Mouse (Mus musculus) adrenal gland, adult 8-10 months (tissue): ENCODE data around the gene Acbd6. TPM values are rescaled to one million over a fixed set of nuclear protein-coding genes. Genes with fewer than 3 reads are reported as not detected.

Experiments
- DNase-seq: peaks from one replicate; pipeline ENCODE4 v3.0.0; 2022
- total RNA-seq, 4 experiments: library from RNA; stranded (reverse); gene quantifications; 2 replicates each; pipeline ENCODE4 v1.2.4; 2022

Acbd6 gene
- 10 to 100 TPM; 63.0 to 79.8 (median 64.5) TPM for total RNA-seq

DNA sequence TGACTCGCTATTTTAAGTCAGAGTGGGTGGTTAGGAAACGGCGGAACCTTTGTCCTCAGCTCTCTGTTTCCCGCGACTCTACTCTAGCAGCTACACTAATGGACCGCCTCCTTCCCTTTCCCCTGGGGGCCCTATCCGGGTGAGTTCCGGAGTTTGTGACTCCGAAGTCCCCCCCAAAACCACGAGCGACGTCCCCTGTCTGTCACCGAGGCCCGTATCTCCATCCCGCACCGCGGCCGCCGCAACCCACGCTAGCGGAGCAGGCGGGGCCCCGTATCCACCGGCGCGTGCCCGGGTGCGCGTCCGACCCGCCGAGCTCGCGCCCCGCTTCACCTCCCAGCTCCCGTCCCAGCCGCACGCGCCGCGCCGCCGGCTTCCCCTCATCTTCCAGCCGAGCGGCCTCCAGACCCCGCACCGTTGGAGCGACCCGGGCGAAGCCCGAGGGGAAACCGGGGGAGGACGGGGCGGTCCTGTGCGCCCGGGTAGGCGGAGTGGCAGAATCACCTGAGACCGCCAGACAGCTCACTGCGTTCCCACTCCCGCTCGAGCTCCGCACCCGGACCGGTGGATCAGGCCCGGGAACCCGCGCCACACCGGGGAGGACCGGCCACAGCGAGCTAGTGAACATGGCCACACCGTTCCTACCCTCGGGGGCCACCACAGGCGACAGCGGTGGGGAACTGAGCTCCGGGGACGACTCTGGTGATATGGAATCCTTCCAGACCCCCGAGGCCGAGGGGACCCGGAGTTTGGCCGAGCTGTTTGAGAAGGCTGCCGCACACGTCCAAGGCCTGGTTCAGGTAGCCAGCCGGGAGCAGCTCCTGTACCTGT lies at the start of gene Acbd6:
Gene Acbd6 (plus strand): TSS at position 109 of the 831 bp plus-strand sequence.
- DNase-seq, result peak; percentile 64

DNA sequence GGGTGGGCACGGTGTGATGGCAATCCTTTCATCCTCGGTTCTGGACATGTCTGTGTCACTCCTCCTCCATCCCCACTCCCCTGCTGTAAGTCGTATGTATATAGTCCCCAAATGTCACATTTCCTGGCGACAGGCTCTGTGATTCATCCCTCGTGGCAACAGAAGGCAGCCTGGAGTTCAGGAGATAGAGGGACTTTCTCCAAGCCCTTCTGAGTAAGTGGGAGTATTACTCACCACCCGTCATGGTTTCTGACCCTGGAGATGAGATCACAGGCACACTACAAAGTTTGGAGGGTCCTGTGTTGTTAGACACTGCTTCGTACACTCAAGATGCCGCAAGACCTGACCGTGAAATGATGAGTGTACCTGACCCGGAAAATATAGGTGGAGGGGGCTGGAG lies 47.7 kb upstream of the Acbd6 start:
- DNase-seq, result no peak

GRCm38 (mm10) chr1:155515866-155516265 lies 42.1 kb upstream of the Acbd6 start:
- no peak for DNase-seq

- DNase-seq, result no peak
Measured at GRCm38 (mm10) chr1:155516594-155516993, 41.3 kb upstream of the Acbd6 start.

- DNase-seq, result no peak
Measured at GRCm38 (mm10) chr1:155517060-155517459, 40.9 kb upstream of the Acbd6 start.

- DNase-seq, result no peak
Measured at GRCm38 (mm10) chr1:155520285-155520684, 37.6 kb upstream of the Acbd6 start.

DNA sequence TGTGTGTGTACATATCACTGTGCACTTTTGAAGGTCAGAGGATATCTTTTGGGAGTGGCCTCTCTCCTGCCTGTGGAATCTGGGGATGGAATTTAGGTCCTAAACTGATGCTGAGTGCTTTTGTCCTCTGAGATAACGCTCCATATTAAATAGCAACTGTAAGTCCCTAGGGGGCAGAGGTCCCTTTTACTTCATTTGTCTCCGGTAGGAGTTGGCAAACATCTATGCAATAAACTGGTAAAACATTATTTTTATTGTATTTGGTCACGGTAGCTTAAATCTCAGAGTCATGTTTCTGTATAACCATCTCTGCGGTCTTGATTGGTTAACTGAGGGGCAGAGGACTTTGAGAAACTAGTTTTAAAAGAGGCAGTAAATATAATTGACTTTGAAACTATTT lies 35.4 kb upstream of the Acbd6 start:
- DNase-seq, result no peak

DNA sequence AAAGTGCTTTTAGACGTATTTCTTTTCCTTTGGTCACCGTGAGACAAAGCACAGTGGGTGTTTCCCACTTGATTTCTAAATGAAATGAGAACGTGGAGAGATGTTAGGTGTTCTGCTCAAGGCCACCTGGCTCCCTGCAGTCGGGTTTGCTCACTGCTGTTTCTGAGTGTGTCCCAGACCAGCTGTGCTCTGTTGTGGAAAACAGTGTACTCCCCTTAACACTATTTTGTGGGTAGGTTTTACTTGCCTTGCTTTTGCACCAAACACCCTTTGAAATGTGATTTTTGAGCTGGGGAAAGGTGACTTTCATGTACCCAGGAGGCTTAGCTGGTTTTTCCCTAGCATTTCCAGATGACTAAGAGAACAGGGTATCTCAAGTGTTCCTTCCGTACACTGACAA lies 31.7 kb upstream of the Acbd6 start:
- DNase-seq, result no peak

DNA sequence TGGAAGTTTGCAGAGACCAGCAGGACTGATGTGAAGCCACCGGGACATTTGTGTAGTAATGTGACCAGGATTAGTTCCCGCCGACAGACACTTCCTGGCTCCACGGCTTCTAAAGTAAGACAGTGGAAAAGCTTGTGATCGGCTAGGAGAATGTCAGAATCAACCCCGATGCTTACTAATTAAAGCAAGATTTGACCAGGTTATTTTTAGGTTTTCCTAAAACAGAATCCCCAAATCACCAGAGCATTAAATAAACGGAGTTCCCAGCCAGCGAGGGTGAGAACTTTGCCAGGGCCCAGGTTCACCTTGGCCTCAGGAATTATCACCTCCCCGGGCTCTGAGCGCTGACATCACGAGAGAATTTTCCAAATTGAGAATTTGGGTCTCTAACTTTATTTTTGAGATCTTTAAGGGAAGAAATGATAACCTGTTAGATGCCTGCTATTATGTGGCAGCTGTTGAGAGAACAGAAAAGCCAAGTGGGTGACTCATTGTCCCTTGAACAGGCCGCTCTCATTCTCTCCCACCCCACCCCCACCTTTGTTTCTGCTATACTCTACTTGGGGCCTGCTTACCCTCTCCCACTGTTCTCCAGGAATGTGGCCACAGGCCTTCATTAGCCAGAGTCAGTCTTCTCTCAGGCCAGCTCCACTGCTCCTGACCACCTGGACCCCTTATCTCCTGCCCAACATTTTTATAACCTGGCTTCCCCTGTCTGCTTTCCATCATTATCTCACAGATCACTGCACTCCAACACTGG lies 30.7 kb upstream of the Acbd6 start:
- no peak for DNase-seq

DNA sequence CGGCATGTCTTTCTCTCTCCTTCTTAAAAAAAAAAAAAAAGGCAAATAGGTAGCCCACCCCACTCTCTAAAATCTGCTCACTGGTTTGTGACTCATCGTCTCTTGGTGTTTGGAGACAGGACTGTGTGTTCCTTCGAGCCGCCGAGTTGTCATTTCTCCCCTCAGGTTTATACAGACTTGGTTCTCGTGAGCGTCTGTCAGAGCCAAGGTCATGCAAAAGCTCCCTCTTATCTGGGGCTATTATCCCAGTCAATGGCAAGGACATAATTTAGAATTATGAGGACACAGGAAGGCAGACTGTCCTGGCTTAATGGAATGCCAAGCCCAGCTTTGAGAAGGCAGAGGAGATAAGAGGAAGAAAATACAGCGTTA lies 30.1 kb upstream of the Acbd6 start:
- DNase-seq, result peak; percentile 78

GRCm38 (mm10) chr1:155528405-155529119 lies 29.4 kb upstream of the Acbd6 start:
- DNase-seq, result no peak

DNA sequence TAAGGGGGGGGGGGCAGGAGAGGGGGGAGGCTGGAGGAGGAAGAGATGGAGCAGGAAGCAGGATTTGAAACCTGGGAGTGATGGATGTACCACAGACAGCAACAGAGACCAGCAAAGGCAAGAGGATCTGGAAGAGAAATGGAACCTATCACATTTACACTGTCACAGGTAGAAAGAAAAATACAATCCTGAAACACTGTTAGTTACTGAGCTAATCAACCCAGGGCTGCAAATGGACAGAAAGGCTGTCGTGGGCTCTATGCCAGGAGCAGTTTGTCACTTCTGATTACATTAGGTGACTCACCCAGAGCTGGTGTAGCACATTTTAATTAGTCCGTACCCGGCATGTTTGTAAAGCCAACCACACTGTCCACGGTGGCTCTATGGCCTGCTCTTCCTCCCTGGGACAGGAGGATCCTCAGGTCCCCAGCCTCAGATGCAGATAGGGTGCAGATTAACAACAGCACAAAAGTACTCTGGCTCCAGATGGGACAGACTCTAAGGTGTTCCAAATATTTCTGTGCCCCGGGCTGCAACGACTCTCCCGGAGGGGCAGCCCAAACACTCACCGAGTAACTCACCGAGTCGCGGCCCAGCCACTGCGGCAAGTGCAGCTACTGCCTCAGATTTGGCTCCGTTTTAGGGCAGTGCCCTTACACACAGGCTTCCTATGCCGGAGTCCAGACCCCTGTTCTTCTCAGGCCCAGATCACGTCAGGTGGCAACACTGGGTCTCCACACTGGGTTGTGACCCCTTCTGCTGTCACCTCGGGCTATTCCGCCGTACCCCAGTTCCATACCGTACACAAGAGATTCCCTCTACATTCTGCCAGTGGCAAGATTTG lies 28.6 kb upstream of the Acbd6 start:
- no peak for DNase-seq

DNA sequence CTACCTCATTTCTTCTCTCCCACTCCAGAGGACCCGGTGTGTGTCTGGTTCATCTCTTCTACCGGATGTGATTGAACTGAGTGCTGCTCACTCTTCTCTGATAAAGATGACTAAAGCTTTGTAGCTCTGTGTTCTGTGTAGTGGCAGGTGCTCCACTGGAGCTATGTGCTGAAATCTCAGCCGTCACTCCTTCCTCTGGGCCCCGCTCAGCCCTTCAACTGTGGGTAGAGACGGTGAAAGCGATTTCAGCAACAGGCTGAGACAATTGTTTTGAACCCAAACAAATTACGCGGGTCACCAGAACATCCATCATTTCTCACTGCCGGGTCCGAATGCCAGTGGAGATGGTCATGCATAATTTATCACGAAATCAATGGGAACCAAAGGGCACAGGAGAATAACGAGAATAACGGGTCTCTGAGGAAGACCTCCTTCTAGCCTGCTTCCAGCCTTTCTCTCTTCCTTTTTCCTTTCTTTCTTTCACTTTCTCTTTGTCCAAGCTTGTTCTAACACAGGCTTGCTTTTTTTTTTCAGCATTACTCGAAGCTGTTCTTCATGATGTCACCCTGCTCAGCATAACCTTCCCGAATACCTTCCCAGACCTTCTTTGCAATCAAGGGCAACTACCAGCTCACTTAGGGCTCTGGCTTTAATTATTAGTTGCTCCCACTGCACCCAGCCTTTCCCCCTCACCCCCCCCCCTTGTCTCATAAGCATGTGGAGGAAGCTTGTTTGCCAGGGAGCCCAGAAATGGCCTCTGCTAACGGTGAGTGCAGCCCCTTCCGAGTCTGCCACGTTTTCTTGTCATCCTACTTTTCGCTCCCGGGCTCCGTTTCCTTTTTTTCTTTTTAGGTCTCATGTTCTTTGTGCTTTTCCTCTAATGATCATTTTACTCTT lies 27.1 kb upstream of the Acbd6 start:
- DNase-seq, result no peak

- no peak for DNase-seq
Measured at GRCm38 (mm10) chr1:155532396-155532795, 25.5 kb upstream of the Acbd6 start.

- DNase-seq, result peak; percentile 72
Measured at GRCm38 (mm10) chr1:155532833-155533688, 24.9 kb upstream of the Acbd6 start.

- DNase-seq, result no peak
Measured at GRCm38 (mm10) chr1:155533689-155533965, 24.3 kb upstream of the Acbd6 start.

GRCm38 (mm10) chr1:155537005-155537642 lies 20.8 kb upstream of the Acbd6 start:
- no peak for DNase-seq

DNA sequence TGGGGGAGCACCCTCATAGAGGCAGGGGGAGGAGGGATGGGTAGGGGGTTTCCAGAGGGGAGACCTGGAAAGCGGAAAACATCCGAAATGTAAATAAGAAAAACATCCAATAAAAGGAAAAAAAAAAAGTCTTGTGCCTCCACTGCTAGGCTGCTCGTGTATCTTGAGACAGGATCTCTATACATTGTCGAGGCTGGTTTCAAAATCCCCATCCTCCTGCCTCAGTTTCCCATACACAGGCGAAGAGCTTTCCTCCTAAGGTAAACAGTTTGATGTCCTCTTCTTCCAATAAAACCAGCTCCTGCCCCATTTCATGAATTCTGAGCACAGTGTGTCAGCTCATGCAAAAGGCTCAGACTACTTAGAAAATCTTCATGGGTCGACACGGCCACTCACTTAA lies 19.9 kb upstream of the Acbd6 start:
- DNase-seq, result no peak

GRCm38 (mm10) chr1:155557642-155558011 lies 293 bp upstream of the Acbd6 start:
- DNase-seq, result no peak

GRCm38 (mm10) chr1:155560021-155560420 lies 2.1 kb downstream of the Acbd6 start:
- no peak for DNase-seq
